Mouse (Mus musculus): ENCODE measurements at regions not wholly inside any gene's neighbourhood (a gene's known extent, or its start where the extent isn't known, plus 50 kb on each side); places are given as distances from the start of the nearest gene placed in this dataset.

GRCm38 (mm10) chr8:104036580-104037477 is 64.6 kb upstream of the Cdh5 start:
- DNase-seq = no peak

GRCm38 (mm10) chr8:104037611-104038010 is 63.8 kb upstream of the Cdh5 start:
- DNase-seq = no peak

- DNase-seq = no peak
These were observed 61.9 kb upstream of the Cdh5 start for GRCm38 (mm10) chr8:104039526-104039925.

GRCm38 (mm10) chr8:104041522-104041921 is 59.9 kb upstream of the Cdh5 start:
- no peak for DNase-seq

GRCm38 (mm10) chr8:104042434-104042833 is 59.0 kb upstream of the Cdh5 start:
- DNase-seq = peak; percentile 10 to 20

- no peak for DNase-seq
These were observed 53.4 kb upstream of the Cdh5 start for GRCm38 (mm10) chr8:104048037-104048436.

GRCm38 (mm10) chr8:104049181-104049580 is 52.2 kb upstream of the Cdh5 start:
- DNase-seq = no peak

GRCm38 (mm10) chr8:104050694-104051539 is 50.5 kb upstream of the Cdh5 start:
- peak; percentile 46 to 74 for DNase-seq

- no peak for DNase-seq
These were observed 49.9 kb upstream of the Cdh5 start for GRCm38 (mm10) chr8:104051540-104051882.

All from adrenal gland, postnatal 36 days (tissue).